Mouse (Mus musculus) stomach, postnatal 0 days (tissue): ENCODE measurements around the gene Qsox1. TPM values are rescaled to one million over a fixed set of nuclear protein-coding genes. Genes with fewer than 3 reads are reported as not detected.

ENCODE experiments used
- ATAC-seq: fragments of 200-750 bp; cut with Nextera tagmentation; 2 replicates; pipeline ENCODE4 v1.8.0; 2017; ENCODE audit not compliant: low FRiP score, low TSS enrichment
- DNase-seq: peaks from one replicate; pipeline ENCODE4 v3.0.0-alpha.2; 2016; ENCODE audit warnings: low spot score
- H3K27ac ChIP-seq: fragments of 300-500 bp; sonication (generic); replicated peaks from 2 replicates; pipeline ENCODE4 v1.5.1; 2014; ENCODE audit warnings: mild to moderate bottlenecking, control low read depth
- H3K27me3 ChIP-seq: fragments of 300-500 bp; sonication (generic); 2 replicates; pipeline ENCODE4 v1.6.1; 2014; ENCODE audit warnings: low read length; ENCODE audit not compliant: control insufficient read depth, insufficient read depth
- H3K36me3 ChIP-seq: fragments of 300-500 bp; sonication (generic); 2 replicates; pipeline ENCODE4 v1.6.1; 2014; ENCODE audit warnings: low read length, mixed read lengths; ENCODE audit not compliant: control insufficient read depth, insufficient read depth
- H3K4me1 ChIP-seq: fragments of 300-500 bp; sonication (generic); replicated peaks from 2 replicates; pipeline ENCODE4 v1.6.1; 2014; ENCODE audit warnings: antibody characterized with exemption; ENCODE audit not compliant: control insufficient read depth, insufficient read depth
- H3K4me2 ChIP-seq: fragments of 300-500 bp; sonication (generic); replicated peaks from 2 replicates; pipeline ENCODE4 v1.6.1; 2014; ENCODE audit warnings: low read depth, mild to moderate bottlenecking, control low read depth, moderate library complexity
- H3K4me3 ChIP-seq: fragments of 300-500 bp; sonication (generic); 2 replicates; pipeline ENCODE4 v1.5.1; 2014; ENCODE audit warnings: low read depth, low read length, control low read depth
- H3K9ac ChIP-seq: fragments of 300-500 bp; sonication (generic); 2 replicates; pipeline ENCODE4 v1.6.1; 2014; ENCODE audit warnings: mild to moderate bottlenecking, low read length, control low read depth, mixed read lengths
- H3K9me3 ChIP-seq: fragments of 300-500 bp; sonication (generic); 2 replicates; pipeline ENCODE4 v1.6.1; 2016; ENCODE audit warnings: low read length; ENCODE audit not compliant: control insufficient read depth
- CTCF ChIP-seq: IDR thresholded peaks from 2 replicates; pipeline ENCODE4 v1.5.1; 2016; ENCODE audit warnings: antibody characterized with exemption, low read depth, mild to moderate bottlenecking, moderate library complexity
- EP300 ChIP-seq: optimal IDR thresholded peaks from 2 replicates; pipeline ENCODE3; 2016; ENCODE audit warnings: antibody characterized with exemption
- WGBS: fragments of 180-500 bp; shearing (Covaris S2); extraction: QIAGEN DNeasy Blood & Tissue Kit; methylation state at CpG from one replicate; pipeline ENCODE4 v1.1.7; 2014; 5-methylcytosine and 5-hydroxymethylcytosine counted together
- polyA plus RNA-seq: library from polyadenylated mRNA; unstranded; fragments of >200 nt; fragmentation: Nextera tagmentation; extraction: Ambion mirVana; gene quantifications from 2 replicates; pipeline ENCODE4 v1.2.1, GENCODE M21; 2015

The Qsox1 gene
- polyA plus RNA-seq, 1 experiment from 2014 or later, result 95.7 TPM

DNA sequence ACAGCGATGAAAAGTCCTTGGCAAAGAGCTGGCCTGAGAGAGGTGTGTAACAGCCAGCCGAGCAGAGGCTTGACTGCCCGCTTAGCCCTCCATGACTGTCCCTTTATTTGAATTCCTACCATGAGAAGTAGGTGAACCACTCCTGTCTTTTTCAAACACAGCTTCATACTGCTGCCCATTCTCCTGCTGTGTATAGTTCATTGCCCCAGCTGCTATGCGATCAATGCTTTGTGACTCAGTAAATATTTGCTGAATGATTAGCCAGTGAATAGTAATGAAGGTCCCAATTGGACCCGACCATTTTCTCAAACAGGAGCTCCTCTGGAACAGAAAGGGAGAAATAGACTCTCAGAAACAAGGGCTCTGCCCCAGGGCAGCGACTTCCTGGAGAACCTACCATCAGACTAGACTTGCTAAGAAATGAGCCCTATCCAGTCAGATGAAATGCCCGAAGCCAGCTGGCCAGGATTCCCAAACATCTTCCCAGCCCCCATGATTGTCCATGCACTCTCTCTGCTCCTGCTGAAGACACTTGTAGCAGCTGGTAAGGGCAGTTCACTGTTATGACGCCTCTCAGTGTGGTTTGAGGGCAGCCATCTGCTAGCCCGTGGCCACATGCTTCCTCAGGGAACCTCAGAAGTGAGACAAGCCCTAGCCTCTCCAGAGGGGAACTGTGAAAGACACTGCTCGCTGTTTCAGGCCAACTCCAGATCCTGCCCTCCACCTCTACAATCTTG is 2.8 kb downstream of the Qsox1 start:
- 31% methylated on average over 10 of the region's 10 CpGs for WGBS
- no peaks in the 10 kb centered on the region for H3K36me3 ChIP-seq
- H3K4me2 ChIP-seq, result peak overlapping the region; percentile 73
- no peaks in the 10 kb centered on the region for H3K27me3 ChIP-seq
- TF ChIP-seq EP300 (no peak), CTCF (no peak)
- H3K4me1 ChIP-seq, result peaks cover 16% of the 10 kb centered on the region
- H3K9me3 ChIP-seq, result no peaks in the 10 kb centered on the region
- peak overlapping the region; percentile 88 for H3K4me3 ChIP-seq
- DNase-seq (peak; percentile 63), ATAC-seq (peak; percentile 81)
- H3K27ac ChIP-seq, result peak overlapping the region; percentile 91
- H3K9ac ChIP-seq, result peak overlapping the region; percentile 51

DNA sequence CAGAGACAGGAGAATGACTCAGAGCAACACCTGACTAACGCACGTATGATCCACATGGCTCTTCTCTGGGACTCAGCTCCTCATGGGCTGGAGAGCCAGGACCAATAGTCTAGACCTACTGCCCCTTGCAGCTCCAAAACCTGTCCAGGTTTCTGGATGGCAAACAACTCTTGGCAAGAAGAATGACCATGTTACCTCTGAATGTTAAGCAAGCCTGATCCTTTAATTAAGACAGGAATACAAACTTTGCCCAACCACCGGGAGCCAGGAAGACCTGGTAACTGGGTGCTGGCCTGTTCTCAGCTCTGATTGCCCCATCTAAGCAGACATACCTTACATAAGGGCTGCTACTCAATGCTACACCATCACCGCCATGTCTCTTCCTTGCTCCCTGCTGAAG is 4.4 kb downstream of the Qsox1 start:
- no peaks in the 10 kb centered on the region for H3K9me3 ChIP-seq
- H3K4me2 ChIP-seq, result no peak overlapping the region
- TF ChIP-seq CTCF (no peak), EP300 (no peak)
- no peaks in the 10 kb centered on the region for H3K27me3 ChIP-seq
- 89% methylated on average over 4 of the region's 4 CpGs for WGBS
- no peak for ATAC-seq
- H3K9ac ChIP-seq, result no peak overlapping the region
- peaks cover 3% of the 10 kb centered on the region; the same call in 1 of the 2 replicates for H3K36me3 ChIP-seq
- no peak overlapping the region for H3K27ac ChIP-seq
- H3K4me1 ChIP-seq, result peaks cover 13% of the 10 kb centered on the region
- DNase-seq, result no peak
- H3K4me3 ChIP-seq, result no peak overlapping the region

DNA sequence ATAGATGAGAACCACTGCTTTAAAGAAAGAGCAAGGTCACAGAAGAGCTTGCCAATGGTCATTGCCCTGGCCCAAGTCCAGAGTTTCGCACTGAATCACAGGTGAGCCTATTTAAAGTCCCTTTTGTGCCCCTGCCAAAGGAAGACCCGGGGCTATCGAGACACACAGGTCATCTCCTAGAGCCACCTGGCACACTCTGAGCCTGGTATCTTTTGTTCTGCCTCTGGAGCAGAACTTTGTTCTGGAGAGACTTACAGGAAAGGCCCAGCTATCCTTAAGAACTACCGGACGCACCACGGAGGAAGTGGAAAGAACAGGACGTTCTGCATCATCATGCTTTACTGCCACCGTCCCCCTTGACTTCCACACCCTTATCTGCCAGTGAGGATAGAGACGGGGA is 7.1 kb downstream of the Qsox1 start:
- peaks cover 7% of the 10 kb centered on the region; the same call in 1 of the 2 replicates for H3K36me3 ChIP-seq
- DNase-seq, result no peak
- H3K4me2 ChIP-seq, result no peak overlapping the region
- no peak overlapping the region for H3K27ac ChIP-seq
- no peak for TF ChIP-seq CTCF
- TF ChIP-seq EP300, result no peak
- 0 out of 2 replicates have a peak, but pooled peaks cover 2% of the 10 kb centered on the region for H3K4me1 ChIP-seq
- H3K4me3 ChIP-seq, result no peak overlapping the region
- no peak for ATAC-seq
- no peaks in the 10 kb centered on the region for H3K27me3 ChIP-seq
- H3K9ac ChIP-seq, result no peak overlapping the region
- WGBS, result 76% methylated on average over 9 of the region's 9 CpGs
- no peaks in the 10 kb centered on the region for H3K9me3 ChIP-seq

DNA sequence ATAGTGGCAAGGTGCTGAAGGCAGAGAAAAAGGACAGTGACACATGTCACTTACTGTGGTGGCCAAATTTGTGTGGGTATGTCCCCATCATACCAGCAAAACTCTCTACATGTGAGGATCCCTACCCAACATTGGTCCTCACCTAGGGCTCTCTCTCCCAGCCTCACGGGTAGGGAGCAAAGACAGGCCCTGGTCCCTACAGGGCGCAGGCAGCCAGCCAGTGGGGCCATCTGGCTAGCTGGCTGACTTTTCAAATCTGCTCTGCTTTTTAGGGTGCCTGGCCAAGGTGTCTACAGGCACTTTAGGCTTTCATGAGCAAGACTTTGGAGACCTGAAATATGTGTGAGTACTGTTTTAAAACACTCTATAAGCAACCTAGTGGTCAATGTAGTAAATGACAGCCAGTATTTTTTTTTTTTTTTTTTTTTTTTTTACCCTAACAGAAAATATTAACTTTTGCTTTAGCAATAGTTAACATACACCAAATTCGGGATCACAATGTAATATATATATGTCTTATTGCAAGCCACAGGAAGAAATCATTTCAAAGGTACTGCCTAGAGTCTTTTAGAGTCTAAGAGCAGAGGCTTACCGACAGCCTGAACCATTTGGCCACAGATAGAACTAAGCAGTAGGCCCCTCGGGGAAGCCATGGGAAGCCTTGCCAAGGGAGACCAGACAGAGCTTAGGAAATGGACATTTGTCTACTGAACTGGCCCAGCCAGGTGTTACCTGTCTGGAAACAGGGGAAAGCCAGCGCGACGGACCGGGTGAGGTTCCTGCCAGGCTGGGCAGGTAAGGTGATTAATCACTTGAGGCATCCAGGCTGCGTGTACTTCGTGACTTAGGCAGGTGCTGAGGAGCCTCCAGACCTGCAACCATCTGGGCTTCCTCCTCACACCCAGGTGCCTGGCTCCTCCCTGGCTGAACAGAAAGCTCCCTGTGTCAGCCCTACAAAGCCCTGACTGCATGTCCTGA is 11.4 kb downstream of the Qsox1 start:
- Histone ChIP-seq H3K4me1 (no peaks in the 10 kb centered on the region), H3K9ac (no peak overlapping the region), H3K4me2 (no peak overlapping the region), H3K36me3 (peaks cover 9% of the 10 kb centered on the region; the same call in 1 of the 2 replicates), H3K4me3 (no peak overlapping the region), H3K27me3 (no peaks in the 10 kb centered on the region), H3K9me3 (no peaks in the 10 kb centered on the region), H3K27ac (0 out of 2 replicates have a peak overlapping the region, but pooled peaks have one; percentile 4)
- peak; percentile 65 for ATAC-seq
- 69% methylated on average over 11 of the region's 11 CpGs for WGBS
- TF ChIP-seq EP300 (no peak), CTCF (0 out of 2 replicates have a peak, but pooled peaks have one; percentile 11)
- peak; percentile 55 for DNase-seq

DNA sequence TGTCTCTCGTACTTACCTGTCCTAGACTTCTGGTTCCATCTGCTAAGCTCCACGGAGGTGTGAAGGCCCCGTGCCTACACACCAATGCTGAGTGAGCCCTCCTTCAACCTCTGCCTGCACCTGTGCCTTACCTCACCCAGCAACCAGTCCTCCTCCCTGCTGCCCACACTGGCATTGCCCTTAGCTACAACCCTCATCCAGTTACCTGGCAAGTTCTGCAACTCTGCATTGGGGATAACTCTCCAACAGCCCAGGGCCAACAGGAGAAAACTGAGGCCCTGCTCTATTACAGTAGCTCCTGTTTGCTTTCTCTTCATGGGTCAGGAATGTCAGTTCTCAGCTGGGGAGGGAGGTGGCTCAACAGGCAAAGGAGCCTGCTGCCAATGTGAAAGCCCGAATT is 14.7 kb downstream of the Qsox1 start:
- H3K27me3 ChIP-seq, result no peaks in the 10 kb centered on the region
- no peak overlapping the region; the same call in 1 of the 2 replicates for H3K27ac ChIP-seq
- no peaks in the 10 kb centered on the region for H3K9me3 ChIP-seq
- no peak for TF ChIP-seq CTCF
- TF ChIP-seq EP300, result no peak
- no peak for DNase-seq
- no peak overlapping the region for H3K9ac ChIP-seq
- no peak overlapping the region for H3K4me3 ChIP-seq
- H3K4me2 ChIP-seq, result no peak overlapping the region
- no peaks in the 10 kb centered on the region for H3K4me1 ChIP-seq
- ATAC-seq, result no peak
- peaks cover 12% of the 10 kb centered on the region; the same call in 1 of the 2 replicates for H3K36me3 ChIP-seq
- 91% methylated on average over 4 of the region's 4 CpGs for whole genome bisulfite sequencing
